Mouse (Mus musculus): ENCODE measurements at regions not wholly inside any gene's neighbourhood (a gene's known extent, or its start where the extent isn't known, plus 50 kb on each side); places are given as distances from the start of the nearest gene placed in this dataset.

- no peak for TF ChIP-seq POLR2A (IDR thresholded peaks at IDR 0.05; ENCODE audit: insufficient read depth, low read depth, low read length)
- TF ChIP-seq CTCF (IDR thresholded peaks at IDR 0.05; ENCODE audit: insufficient read depth, low read depth, low read length), result no peak
- no peak overlapping the region for H3K27ac ChIP-seq (ENCODE audit: insufficient read depth, low read depth, low read length)
- H3K4me3 ChIP-seq (ENCODE audit: insufficient read depth, low read depth, low read length), result no peak overlapping the region
- 51% methylated on average over 11 of the region's 11 CpGs for WGBS
- no peaks in the 10 kb centered on the region for H3K4me1 ChIP-seq (ENCODE audit: control insufficient read depth, insufficient read depth, low read length)
Measured at GRCm38 (mm10) chr6:127250874-127251670, 99.1 kb upstream of the Ccnd2 start.

- TF ChIP-seq CTCF (IDR thresholded peaks at IDR 0.05; ENCODE audit: insufficient read depth, low read depth, low read length) (no peak), POLR2A (IDR thresholded peaks at IDR 0.05; ENCODE audit: insufficient read depth, low read depth, low read length) (no peak)
- H3K4me3 ChIP-seq (ENCODE audit: insufficient read depth, low read depth, low read length), result no peak overlapping the region
- WGBS, result 17% methylated on average over 5 of the region's 5 CpGs
- H3K4me1 ChIP-seq (ENCODE audit: control insufficient read depth, insufficient read depth, low read length), result no peaks in the 10 kb centered on the region
- H3K27ac ChIP-seq (ENCODE audit: insufficient read depth, low read depth, low read length), result no peak overlapping the region
Measured at GRCm38 (mm10) chr6:127251671-127251985, 99.6 kb upstream of the Ccnd2 start.

- 46% methylated on average over 3 of the region's 3 CpGs for WGBS
- H3K4me3 ChIP-seq (ENCODE audit: insufficient read depth, low read depth, low read length), result no peak overlapping the region
- H3K4me1 ChIP-seq (ENCODE audit: control insufficient read depth, insufficient read depth, low read length), result no peaks in the 10 kb centered on the region
- H3K27ac ChIP-seq (ENCODE audit: insufficient read depth, low read depth, low read length), result no peak overlapping the region
- TF ChIP-seq POLR2A (IDR thresholded peaks at IDR 0.05; ENCODE audit: insufficient read depth, low read depth, low read length) (no peak), CTCF (IDR thresholded peaks at IDR 0.05; ENCODE audit: insufficient read depth, low read depth, low read length) (no peak)
Measured at GRCm38 (mm10) chr6:127252000-127252721, 100.2 kb upstream of the Ccnd2 start.

GRCm38 (mm10) chr6:127253935-127254334 lies 101.9 kb upstream of the Ccnd2 start:
- 73% methylated on average over 3 of the region's 3 CpGs for WGBS
- no peaks in the 10 kb centered on the region for H3K4me1 ChIP-seq (ENCODE audit: control insufficient read depth, insufficient read depth, low read length)
- no peak overlapping the region for H3K4me3 ChIP-seq (ENCODE audit: insufficient read depth, low read depth, low read length)
- TF ChIP-seq POLR2A (IDR thresholded peaks at IDR 0.05; ENCODE audit: insufficient read depth, low read depth, low read length) (no peak), CTCF (IDR thresholded peaks at IDR 0.05; ENCODE audit: insufficient read depth, low read depth, low read length) (no peak)
- no peak overlapping the region for H3K27ac ChIP-seq (ENCODE audit: insufficient read depth, low read depth, low read length)

- H3K4me1 ChIP-seq (ENCODE audit: control insufficient read depth, insufficient read depth, low read length), result peaks cover 6% of the 10 kb centered on the region
- WGBS, result 78% methylated on average over 5 of the region's 5 CpGs
- H3K27ac ChIP-seq (ENCODE audit: insufficient read depth, low read depth, low read length), result no peak overlapping the region
- TF ChIP-seq CTCF (IDR thresholded peaks at IDR 0.05; ENCODE audit: insufficient read depth, low read depth, low read length), result no peak
- no peak for TF ChIP-seq POLR2A (IDR thresholded peaks at IDR 0.05; ENCODE audit: insufficient read depth, low read depth, low read length)
- H3K4me3 ChIP-seq (ENCODE audit: insufficient read depth, low read depth, low read length), result no peak overlapping the region
Measured at GRCm38 (mm10) chr6:127263903-127264680, 112.1 kb upstream of the Ccnd2 start.

- TF ChIP-seq CTCF (IDR thresholded peaks at IDR 0.05; ENCODE audit: insufficient read depth, low read depth, low read length) (no peak), POLR2A (IDR thresholded peaks at IDR 0.05; ENCODE audit: insufficient read depth, low read depth, low read length) (no peak)
- no peak overlapping the region for H3K27ac ChIP-seq (ENCODE audit: insufficient read depth, low read depth, low read length)
- 79% methylated on average over 9 of the region's 9 CpGs for WGBS
- no peak overlapping the region for H3K4me3 ChIP-seq (ENCODE audit: insufficient read depth, low read depth, low read length)
- H3K4me1 ChIP-seq (ENCODE audit: control insufficient read depth, insufficient read depth, low read length), result peaks cover 6% of the 10 kb centered on the region
Measured at GRCm38 (mm10) chr6:127265063-127265775, 113.2 kb upstream of the Ccnd2 start.

GRCm38 (mm10) chr6:127265901-127266812 lies 114.2 kb upstream of the Ccnd2 start:
- TF ChIP-seq POLR2A (IDR thresholded peaks at IDR 0.05; ENCODE audit: insufficient read depth, low read depth, low read length), result no peak
- TF ChIP-seq CTCF (IDR thresholded peaks at IDR 0.05; ENCODE audit: insufficient read depth, low read depth, low read length), result no peak
- Histone ChIP-seq H3K27ac (ENCODE audit: insufficient read depth, low read depth, low read length) (no peak overlapping the region), H3K4me3 (ENCODE audit: insufficient read depth, low read depth, low read length) (peak overlapping the region; percentile 5; the same call in 1 of the 2 replicates), H3K4me1 (ENCODE audit: control insufficient read depth, insufficient read depth, low read length) (peaks cover 6% of the 10 kb centered on the region)
- 7% methylated on average over 21 of the region's 21 CpGs for WGBS

GRCm38 (mm10) chr6:127266813-127267165 lies 114.8 kb upstream of the Ccnd2 start:
- Histone ChIP-seq H3K27ac (ENCODE audit: insufficient read depth, low read depth, low read length) (no peak overlapping the region), H3K4me1 (ENCODE audit: control insufficient read depth, insufficient read depth, low read length) (peaks cover 6% of the 10 kb centered on the region), H3K4me3 (ENCODE audit: insufficient read depth, low read depth, low read length) (no peak overlapping the region)
- TF ChIP-seq CTCF (IDR thresholded peaks at IDR 0.05; ENCODE audit: insufficient read depth, low read depth, low read length) (no peak), POLR2A (IDR thresholded peaks at IDR 0.05; ENCODE audit: insufficient read depth, low read depth, low read length) (no peak)
- 33% methylated on average over 10 of the region's 10 CpGs for WGBS
